Mouse (Mus musculus): ENCODE results near the gene Ssh2. TPM values are rescaled to one million over a fixed set of nuclear protein-coding genes. Genes with fewer than 3 reads are reported as not detected.

The Ssh2 gene
- polyA plus RNA-seq, 1 experiment, result 43.8 TPM

- Histone ChIP-seq H3K4me1 (ENCODE audit: control insufficient read depth, insufficient read depth, low read length) (peaks cover 47% of the 10 kb centered on the region), H3K27me3 (ENCODE audit: control insufficient read depth, insufficient read depth, low read length) (peaks cover 3% of the 10 kb centered on the region; the same call in 1 of the 2 replicates), H3K27ac (ENCODE audit: control insufficient read depth, insufficient read depth, low read depth, low read length) (no peak overlapping the region), H3K36me3 (ENCODE audit: control insufficient read depth, insufficient read depth, low read length) (peaks cover 1% of the 10 kb centered on the region), H3K4me3 (ENCODE audit: control insufficient read depth, low read depth, low read length) (peak overlapping the region; percentile 93)
- no peak for TF ChIP-seq CTCF (IDR thresholded peaks at IDR 0.05; ENCODE audit: control insufficient read depth, insufficient read depth, insufficient replicate concordance, low read depth, low read length)
- no peak for TF ChIP-seq POLR2A (IDR thresholded peaks at IDR 0.05; ENCODE audit: control insufficient read depth, low read depth, low read length)
Measured at GRCm38 (mm10) chr11:77492311-77492871, 276.3 kb downstream of the Ssh2 start.

DNA sequence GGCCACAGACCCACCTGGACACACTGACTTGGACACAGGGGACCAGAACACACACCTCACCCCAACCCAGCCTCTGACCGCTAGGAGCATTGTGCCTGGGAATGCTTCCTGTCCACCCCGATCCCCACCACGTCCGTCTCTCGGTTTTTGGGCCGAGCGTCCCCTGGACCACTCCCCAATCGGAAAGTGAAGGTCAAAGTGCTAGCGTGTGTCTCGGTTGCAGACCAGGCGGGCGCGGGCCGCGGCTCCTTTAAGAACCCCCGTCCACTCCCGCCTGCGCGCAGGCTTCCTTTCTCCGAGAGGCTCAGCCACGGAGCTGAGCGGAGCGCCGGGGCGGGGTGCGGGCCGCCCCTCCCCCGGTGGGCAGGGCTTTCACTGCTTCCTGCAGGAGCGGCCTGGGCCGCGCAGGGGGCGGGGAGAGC lies 276.8 kb downstream of the Ssh2 start:
- Histone ChIP-seq H3K4me3 (ENCODE audit: control insufficient read depth, low read depth, low read length) (peak overlapping the region; percentile 93), H3K27ac (ENCODE audit: control insufficient read depth, insufficient read depth, low read depth, low read length) (peak overlapping the region; percentile 84), H3K4me1 (ENCODE audit: control insufficient read depth, insufficient read depth, low read length) (peaks cover 52% of the 10 kb centered on the region), H3K27me3 (ENCODE audit: control insufficient read depth, insufficient read depth, low read length) (peaks cover 3% of the 10 kb centered on the region; the same call in 1 of the 2 replicates), H3K36me3 (ENCODE audit: control insufficient read depth, insufficient read depth, low read length) (peaks cover 1% of the 10 kb centered on the region)
- peak; percentile 32; the same call in 1 of the 2 replicates for TF ChIP-seq POLR2A (IDR thresholded peaks at IDR 0.05; ENCODE audit: control insufficient read depth, low read depth, low read length)
- TF ChIP-seq CTCF (IDR thresholded peaks at IDR 0.05; ENCODE audit: control insufficient read depth, insufficient read depth, insufficient replicate concordance, low read depth, low read length), result no peak

GRCm38 (mm10) chr11:77493512-77494343 lies 277.6 kb downstream of the Ssh2 start, which contains the start of gene Git1:
TSS of gene Git1 (plus strand) at chr11:77493562.
- TF ChIP-seq CTCF (IDR thresholded peaks at IDR 0.05; ENCODE audit: control insufficient read depth, insufficient read depth, insufficient replicate concordance, low read depth, low read length), result no peak
- no peak for TF ChIP-seq POLR2A (IDR thresholded peaks at IDR 0.05; ENCODE audit: control insufficient read depth, low read depth, low read length)
- Histone ChIP-seq H3K36me3 (ENCODE audit: control insufficient read depth, insufficient read depth, low read length) (peaks cover 1% of the 10 kb centered on the region), H3K27me3 (ENCODE audit: control insufficient read depth, insufficient read depth, low read length) (peaks cover 3% of the 10 kb centered on the region; the same call in 1 of the 2 replicates), H3K27ac (ENCODE audit: control insufficient read depth, insufficient read depth, low read depth, low read length) (peak within 1 kb of the TSS; percentile 87), H3K4me1 (ENCODE audit: control insufficient read depth, insufficient read depth, low read length) (peaks cover 56% of the 10 kb centered on the region), H3K4me3 (ENCODE audit: control insufficient read depth, low read depth, low read length) (peak within 1 kb of the TSS; percentile 97)

DNA sequence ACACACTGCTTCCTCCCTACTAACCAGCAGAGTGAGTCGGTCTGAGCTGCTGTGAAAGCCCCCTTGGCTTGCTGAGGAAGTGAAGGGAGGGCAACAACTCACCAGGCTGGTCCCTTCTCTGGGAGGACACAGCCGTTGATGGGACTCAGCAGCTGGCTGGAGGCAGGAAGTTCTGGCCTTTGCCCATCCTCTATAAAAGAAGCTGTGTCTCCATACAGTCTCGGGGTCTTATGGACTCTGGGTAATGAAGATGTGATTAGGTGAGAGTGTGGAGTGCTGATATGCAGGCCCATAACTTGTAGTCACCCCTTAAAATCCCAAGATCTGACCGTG lies 278.2 kb downstream of the Ssh2 start:
- no peak for TF ChIP-seq CTCF (IDR thresholded peaks at IDR 0.05; ENCODE audit: control insufficient read depth, insufficient read depth, insufficient replicate concordance, low read depth, low read length)
- no peak for TF ChIP-seq POLR2A (IDR thresholded peaks at IDR 0.05; ENCODE audit: control insufficient read depth, low read depth, low read length)
- peaks cover 52% of the 10 kb centered on the region for H3K4me1 ChIP-seq (ENCODE audit: control insufficient read depth, insufficient read depth, low read length)
- peak overlapping the region; percentile 97 for H3K4me3 ChIP-seq (ENCODE audit: control insufficient read depth, low read depth, low read length)
- peaks cover 3% of the 10 kb centered on the region; the same call in 1 of the 2 replicates for H3K27me3 ChIP-seq (ENCODE audit: control insufficient read depth, insufficient read depth, low read length)
- peaks cover 1% of the 10 kb centered on the region for H3K36me3 ChIP-seq (ENCODE audit: control insufficient read depth, insufficient read depth, low read length)
- peak overlapping the region; percentile 87 for H3K27ac ChIP-seq (ENCODE audit: control insufficient read depth, insufficient read depth, low read depth, low read length)

DNA sequence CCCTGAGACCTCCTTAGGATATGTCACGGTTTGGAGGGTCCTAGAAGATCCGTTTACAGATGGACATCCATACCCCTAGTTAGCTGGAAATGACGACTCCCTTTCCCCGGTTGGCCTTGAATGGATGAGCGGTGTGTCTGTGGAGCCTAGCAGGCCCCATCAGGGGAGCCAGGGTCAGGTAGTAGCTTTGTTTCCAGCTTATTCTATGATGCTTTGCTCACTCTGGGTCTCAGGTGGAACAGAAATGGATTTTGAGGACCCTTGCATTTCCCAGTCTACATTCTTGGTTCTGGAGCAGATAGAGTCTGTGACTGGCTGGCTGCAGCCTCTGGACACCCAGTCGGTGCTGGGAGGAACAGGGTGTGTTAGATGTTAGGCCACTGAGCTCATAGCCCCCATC lies 278.7 kb downstream of the Ssh2 start:
- H3K36me3 ChIP-seq (ENCODE audit: control insufficient read depth, insufficient read depth, low read length), result peaks cover 1% of the 10 kb centered on the region
- no peak overlapping the region for H3K27ac ChIP-seq (ENCODE audit: control insufficient read depth, insufficient read depth, low read depth, low read length)
- peak overlapping the region; percentile 97; the same call in 1 of the 2 replicates for H3K4me3 ChIP-seq (ENCODE audit: control insufficient read depth, low read depth, low read length)
- no peak for TF ChIP-seq CTCF (IDR thresholded peaks at IDR 0.05; ENCODE audit: control insufficient read depth, insufficient read depth, insufficient replicate concordance, low read depth, low read length)
- TF ChIP-seq POLR2A (IDR thresholded peaks at IDR 0.05; ENCODE audit: control insufficient read depth, low read depth, low read length), result no peak
- H3K27me3 ChIP-seq (ENCODE audit: control insufficient read depth, insufficient read depth, low read length), result peaks cover 2% of the 10 kb centered on the region; the same call in 1 of the 2 replicates
- peaks cover 51% of the 10 kb centered on the region for H3K4me1 ChIP-seq (ENCODE audit: control insufficient read depth, insufficient read depth, low read length)

DNA sequence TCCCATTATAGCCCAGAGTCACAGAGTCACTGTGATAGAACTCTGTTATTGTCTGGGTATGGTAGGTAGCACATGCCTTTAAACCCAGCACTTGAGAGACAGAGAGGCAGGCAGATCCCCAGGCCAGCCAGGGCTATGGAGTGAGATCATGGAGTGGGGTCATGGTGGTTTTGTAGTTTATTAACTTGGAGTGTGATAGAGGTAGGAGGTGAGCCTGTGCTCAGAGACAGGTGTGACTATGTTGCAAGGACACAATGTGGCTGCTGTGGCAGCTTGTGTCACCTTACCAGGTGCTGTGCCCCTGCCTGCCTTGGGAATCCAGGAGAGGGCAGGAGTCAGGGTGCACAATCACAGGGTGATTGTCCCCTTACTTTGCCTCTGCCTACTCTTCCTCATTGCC lies 279.4 kb downstream of the Ssh2 start:
- Histone ChIP-seq H3K27me3 (ENCODE audit: control insufficient read depth, insufficient read depth, low read length) (no peaks in the 10 kb centered on the region), H3K36me3 (ENCODE audit: control insufficient read depth, insufficient read depth, low read length) (peaks cover 1% of the 10 kb centered on the region), H3K4me3 (ENCODE audit: control insufficient read depth, low read depth, low read length) (no peak overlapping the region), H3K4me1 (ENCODE audit: control insufficient read depth, insufficient read depth, low read length) (peaks cover 48% of the 10 kb centered on the region), H3K27ac (ENCODE audit: control insufficient read depth, insufficient read depth, low read depth, low read length) (no peak overlapping the region)
- TF ChIP-seq CTCF (IDR thresholded peaks at IDR 0.05; ENCODE audit: control insufficient read depth, insufficient read depth, insufficient replicate concordance, low read depth, low read length) (no peak), POLR2A (IDR thresholded peaks at IDR 0.05; ENCODE audit: control insufficient read depth, low read depth, low read length) (no peak)

DNA sequence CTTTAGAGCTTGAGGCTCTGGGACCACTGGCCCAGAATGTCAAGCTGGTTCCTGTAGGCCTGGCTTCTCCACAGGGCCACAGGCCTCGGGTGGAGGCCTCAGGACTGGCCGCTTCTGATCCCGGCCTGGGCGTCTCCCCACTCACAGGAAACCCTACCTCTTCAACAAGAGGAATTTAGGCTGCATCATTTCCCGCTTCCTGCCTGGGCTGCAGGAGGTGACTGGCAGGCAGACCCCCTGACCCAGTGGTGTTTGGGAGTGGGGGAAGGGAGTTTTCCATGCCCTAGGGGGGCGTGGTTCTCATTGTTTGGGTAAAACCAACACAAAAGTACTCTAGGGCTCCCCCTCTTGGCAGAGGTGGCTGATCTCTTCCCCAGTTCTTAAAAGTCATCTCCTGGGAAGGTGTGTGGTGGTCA lies 281.3 kb downstream of the Ssh2 start:
- Histone ChIP-seq H3K27me3 (ENCODE audit: control insufficient read depth, insufficient read depth, low read length) (no peaks in the 10 kb centered on the region), H3K4me3 (ENCODE audit: control insufficient read depth, low read depth, low read length) (no peak overlapping the region), H3K27ac (ENCODE audit: control insufficient read depth, insufficient read depth, low read depth, low read length) (peak overlapping the region; percentile 71), H3K36me3 (ENCODE audit: control insufficient read depth, insufficient read depth, low read length) (peaks cover 1% of the 10 kb centered on the region), H3K4me1 (ENCODE audit: control insufficient read depth, insufficient read depth, low read length) (peaks cover 38% of the 10 kb centered on the region)
- no peak for TF ChIP-seq POLR2A (IDR thresholded peaks at IDR 0.05; ENCODE audit: control insufficient read depth, low read depth, low read length)
- no peak for TF ChIP-seq CTCF (IDR thresholded peaks at IDR 0.05; ENCODE audit: control insufficient read depth, insufficient read depth, insufficient replicate concordance, low read depth, low read length)

All from testis, adult 2 months (tissue).